Mouse (Mus musculus): ENCODE measurements at regions not wholly inside any gene's neighbourhood (a gene's known extent, or its start where the extent isn't known, plus 50 kb on each side); places are given as distances from the start of the nearest gene placed in this dataset.

- H3K36me3 ChIP-seq (ENCODE audit: control insufficient read depth, insufficient read depth, low read length) = no peaks in the 10 kb centered on the region
- 0 out of 2 replicates have a peak, but pooled peaks cover 7% of the 10 kb centered on the region for H3K9me3 ChIP-seq (ENCODE audit: control insufficient read depth, low read length)
- H3K4me3 ChIP-seq (ENCODE audit: control insufficient read depth in 1 of 2, insufficient read depth in 1 of 2, low read depth in 1 of 2, low read length in 2 of 2) = no peak overlapping the region
- H3K27me3 ChIP-seq (ENCODE audit: control insufficient read depth, insufficient read depth, low read length) = no peaks in the 10 kb centered on the region
- H3K4me2 ChIP-seq (ENCODE audit: low read length) = peak overlapping the region; percentile 46
- WGBS = 19% methylated on average over 3 of the region's 3 CpGs
- H3K27ac ChIP-seq (replicated peaks in 1 of 2; ENCODE audit: control insufficient read depth in 1 of 2, insufficient read depth in 1 of 2, low read depth in 2 of 2, low read length in 2 of 2) = peak overlapping the region; percentile 58; a peak in 2 of 4 replicates
- H3K9ac ChIP-seq (ENCODE audit: low read length) = no peak overlapping the region
- ATAC-seq (ENCODE audit: insufficient number of reproducible peaks, insufficient read depth, low FRiP score, low read depth) = no peak
- H3K4me1 ChIP-seq (ENCODE audit: control insufficient read depth in 2 of 2, insufficient read depth in 2 of 2, low read length in 2 of 2) = peaks cover 0 to 7% of the 10 kb centered on the region in 2 experiments; a peak in 2 of 4 replicates
These were observed 53.4 kb upstream of the Jun start for GRCm38 (mm10) chr4:95105424-95105823.

DNA sequence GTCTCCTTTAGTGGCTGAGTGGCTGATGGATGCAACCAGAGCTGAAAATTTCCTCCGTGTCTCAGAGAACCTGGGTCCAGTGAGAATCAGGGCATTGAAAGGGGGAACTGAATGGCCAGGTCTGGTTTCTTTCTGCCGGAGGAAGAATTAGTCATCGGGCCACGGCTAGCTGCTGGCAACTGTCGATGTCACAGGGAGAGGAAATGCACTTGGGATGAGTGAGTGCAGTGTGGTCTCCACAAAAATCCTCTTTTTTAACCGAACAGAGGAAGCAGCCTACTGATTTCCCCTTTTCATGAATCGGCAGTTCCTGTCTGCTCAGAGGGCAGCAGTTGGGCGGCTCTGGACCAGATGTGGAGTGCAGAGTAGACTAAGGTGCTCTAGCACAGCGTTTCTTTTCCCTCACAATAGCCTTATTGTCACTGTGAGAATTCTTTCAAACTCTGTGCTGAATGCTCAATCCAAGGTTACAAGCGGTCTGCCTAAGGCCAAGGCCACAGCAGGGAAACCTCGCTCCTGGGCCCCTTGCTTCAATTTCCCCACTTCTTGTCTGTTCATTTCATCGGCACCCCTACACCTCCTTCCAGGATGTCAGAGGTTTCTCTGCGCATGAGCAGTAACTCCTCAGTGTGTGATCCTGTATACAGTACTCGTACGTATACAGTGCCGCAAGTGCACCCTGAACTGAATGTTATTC, 54.1 kb upstream of the Jun start:
- Histone ChIP-seq H3K27ac (replicated peaks in 1 of 2; ENCODE audit: control insufficient read depth in 1 of 2, insufficient read depth in 1 of 2, low read depth in 2 of 2, low read length in 2 of 2) (peak overlapping the region; percentile 58), H3K4me2 (ENCODE audit: low read length) (peak overlapping the region; percentile 46), H3K27me3 (ENCODE audit: control insufficient read depth, insufficient read depth, low read length) (no peaks in the 10 kb centered on the region), H3K36me3 (ENCODE audit: control insufficient read depth, insufficient read depth, low read length) (no peaks in the 10 kb centered on the region), H3K9me3 (ENCODE audit: control insufficient read depth, low read length) (0 out of 2 replicates have a peak, but pooled peaks cover 7% of the 10 kb centered on the region), H3K4me1 (ENCODE audit: control insufficient read depth in 2 of 2, insufficient read depth in 2 of 2, low read length in 2 of 2) (peaks cover 0 to 7% of the 10 kb centered on the region in 2 experiments; a peak in 2 of 4 replicates), H3K4me3 (ENCODE audit: control insufficient read depth in 1 of 2, insufficient read depth in 1 of 2, low read depth in 1 of 2, low read length in 2 of 2) (no peak overlapping the region), H3K9ac (ENCODE audit: low read length) (0 out of 2 replicates have a peak overlapping the region, but pooled peaks have one; percentile 21)
- ATAC-seq (ENCODE audit: insufficient number of reproducible peaks, insufficient read depth, low FRiP score, low read depth) = peak; percentile 52
- WGBS = 36% methylated on average over 16 of the region's 16 CpGs

- Histone ChIP-seq H3K4me2 (ENCODE audit: low read length) (no peak overlapping the region), H3K4me1 (ENCODE audit: control insufficient read depth in 2 of 2, insufficient read depth in 2 of 2, low read length in 2 of 2) (peaks cover 0 to 7% of the 10 kb centered on the region in 2 experiments; a peak in 2 of 4 replicates), H3K36me3 (ENCODE audit: control insufficient read depth, insufficient read depth, low read length) (no peaks in the 10 kb centered on the region), H3K9me3 (ENCODE audit: control insufficient read depth, low read length) (0 out of 2 replicates have a peak, but pooled peaks cover under 1% of the 10 kb centered on the region), H3K27ac (replicated peaks in 1 of 2; ENCODE audit: control insufficient read depth in 1 of 2, insufficient read depth in 1 of 2, low read depth in 2 of 2, low read length in 2 of 2) (no peak overlapping the region), H3K27me3 (ENCODE audit: control insufficient read depth, insufficient read depth, low read length) (no peaks in the 10 kb centered on the region), H3K9ac (ENCODE audit: low read length) (no peak overlapping the region), H3K4me3 (ENCODE audit: control insufficient read depth in 1 of 2, insufficient read depth in 1 of 2, low read depth in 1 of 2, low read length in 2 of 2) (no peak overlapping the region)
- 76% methylated on average over 10 of the region's 10 CpGs for WGBS
- no peak for ATAC-seq (ENCODE audit: insufficient number of reproducible peaks, insufficient read depth, low FRiP score, low read depth)
These were observed 55.1 kb upstream of the Jun start for GRCm38 (mm10) chr4:95106881-95107665.

- no peak for ATAC-seq (ENCODE audit: insufficient number of reproducible peaks, insufficient read depth, low FRiP score, low read depth)
- Histone ChIP-seq H3K36me3 (ENCODE audit: control insufficient read depth, insufficient read depth, low read length) (no peaks in the 10 kb centered on the region), H3K4me3 (ENCODE audit: control insufficient read depth in 1 of 2, insufficient read depth in 1 of 2, low read depth in 1 of 2, low read length in 2 of 2) (no peak overlapping the region), H3K4me2 (ENCODE audit: low read length) (no peak overlapping the region), H3K9me3 (ENCODE audit: control insufficient read depth, low read length) (no peaks in the 10 kb centered on the region), H3K9ac (ENCODE audit: low read length) (no peak overlapping the region), H3K27me3 (ENCODE audit: control insufficient read depth, insufficient read depth, low read length) (no peaks in the 10 kb centered on the region), H3K27ac (replicated peaks in 1 of 2; ENCODE audit: control insufficient read depth in 1 of 2, insufficient read depth in 1 of 2, low read depth in 2 of 2, low read length in 2 of 2) (peak overlapping the region in 1 of 2 experiments; percentile 33; a peak in 1 of 4 replicates), H3K4me1 (ENCODE audit: control insufficient read depth in 2 of 2, insufficient read depth in 2 of 2, low read length in 2 of 2) (peaks cover 0 to 7% of the 10 kb centered on the region in 2 experiments; a peak in 2 of 4 replicates)
- 70% methylated on average over 6 of the region's 6 CpGs for WGBS
These were observed 56.8 kb upstream of the Jun start for GRCm38 (mm10) chr4:95108811-95109210.

GRCm38 (mm10) chr4:95110828-95111227, 58.8 kb upstream of the Jun start:
- Histone ChIP-seq H3K4me1 (ENCODE audit: control insufficient read depth in 2 of 2, insufficient read depth in 2 of 2, low read length in 2 of 2) (peaks cover 0 to 6% of the 10 kb centered on the region in 2 experiments; a peak in 2 of 4 replicates), H3K9me3 (ENCODE audit: control insufficient read depth, low read length) (no peaks in the 10 kb centered on the region), H3K9ac (ENCODE audit: low read length) (no peak overlapping the region), H3K4me3 (ENCODE audit: control insufficient read depth in 1 of 2, insufficient read depth in 1 of 2, low read depth in 1 of 2, low read length in 2 of 2) (no peak overlapping the region), H3K4me2 (ENCODE audit: low read length) (no peak overlapping the region), H3K27me3 (ENCODE audit: control insufficient read depth, insufficient read depth, low read length) (no peaks in the 10 kb centered on the region), H3K36me3 (ENCODE audit: control insufficient read depth, insufficient read depth, low read length) (no peaks in the 10 kb centered on the region), H3K27ac (replicated peaks in 1 of 2; ENCODE audit: control insufficient read depth in 1 of 2, insufficient read depth in 1 of 2, low read depth in 2 of 2, low read length in 2 of 2) (no peak overlapping the region)
- 84% methylated on average over 8 of the region's 8 CpGs for WGBS
- no peak for ATAC-seq (ENCODE audit: insufficient number of reproducible peaks, insufficient read depth, low FRiP score, low read depth)

- H3K9ac ChIP-seq (ENCODE audit: low read length) = no peak overlapping the region
- ATAC-seq (ENCODE audit: insufficient number of reproducible peaks, insufficient read depth, low FRiP score, low read depth) = peak; percentile 35; the same call in 1 of the 2 replicates
- H3K27ac ChIP-seq (replicated peaks in 1 of 2; ENCODE audit: control insufficient read depth in 1 of 2, insufficient read depth in 1 of 2, low read depth in 2 of 2, low read length in 2 of 2) = no peak overlapping the region
- H3K9me3 ChIP-seq (ENCODE audit: control insufficient read depth, low read length) = no peaks in the 10 kb centered on the region
- no peaks in the 10 kb centered on the region for H3K27me3 ChIP-seq (ENCODE audit: control insufficient read depth, insufficient read depth, low read length)
- 47% methylated on average over 5 of the region's 5 CpGs for WGBS
- no peaks in the 10 kb centered on the region for H3K36me3 ChIP-seq (ENCODE audit: control insufficient read depth, insufficient read depth, low read length)
- H3K4me1 ChIP-seq (ENCODE audit: control insufficient read depth in 2 of 2, insufficient read depth in 2 of 2, low read length in 2 of 2) = no peaks in the 10 kb centered on the region
- H3K4me3 ChIP-seq (ENCODE audit: control insufficient read depth in 1 of 2, insufficient read depth in 1 of 2, low read depth in 1 of 2, low read length in 2 of 2) = no peak overlapping the region
- H3K4me2 ChIP-seq (ENCODE audit: low read length) = no peak overlapping the region
These were observed 65.2 kb upstream of the Jun start for GRCm38 (mm10) chr4:95117158-95117681.

DNA sequence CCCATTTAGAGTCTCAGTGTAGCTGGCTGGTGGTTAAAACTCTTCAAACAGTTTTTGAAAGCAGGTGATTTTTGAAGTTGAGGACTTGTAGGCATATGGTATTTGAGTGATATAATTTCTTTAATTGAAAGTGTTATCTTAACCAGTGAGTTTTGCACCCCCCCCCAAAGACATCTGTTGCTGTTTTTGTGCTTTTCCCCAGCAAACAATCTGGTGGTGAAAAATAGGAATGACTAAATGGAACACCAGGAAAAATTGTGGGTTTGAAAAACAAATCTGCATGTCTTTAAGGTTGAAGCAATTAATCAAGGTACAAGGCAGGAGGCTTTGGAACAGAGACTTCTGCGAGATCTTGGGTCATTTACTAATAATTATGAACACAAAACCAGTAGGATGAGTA, 68.9 kb upstream of the Jun start:
- WGBS = 94% methylated on average over 1 of the region's 1 CpGs
- Histone ChIP-seq H3K4me3 (ENCODE audit: control insufficient read depth in 1 of 2, insufficient read depth in 1 of 2, low read depth in 1 of 2, low read length in 2 of 2) (no peak overlapping the region), H3K4me2 (ENCODE audit: low read length) (no peak overlapping the region), H3K9me3 (ENCODE audit: control insufficient read depth, low read length) (no peaks in the 10 kb centered on the region), H3K4me1 (ENCODE audit: control insufficient read depth in 2 of 2, insufficient read depth in 2 of 2, low read length in 2 of 2) (no peaks in the 10 kb centered on the region), H3K27ac (replicated peaks in 1 of 2; ENCODE audit: control insufficient read depth in 1 of 2, insufficient read depth in 1 of 2, low read depth in 2 of 2, low read length in 2 of 2) (no peak overlapping the region), H3K27me3 (ENCODE audit: control insufficient read depth, insufficient read depth, low read length) (no peaks in the 10 kb centered on the region), H3K9ac (ENCODE audit: low read length) (no peak overlapping the region), H3K36me3 (ENCODE audit: control insufficient read depth, insufficient read depth, low read length) (no peaks in the 10 kb centered on the region)
- ATAC-seq (ENCODE audit: insufficient number of reproducible peaks, insufficient read depth, low FRiP score, low read depth) = no peak

Measured in heart, embryonic 14.5 days (tissue).